Mouse (Mus musculus): ENCODE data around the gene Tmeff2. TPM values are rescaled to one million over a fixed set of nuclear protein-coding genes. Genes with fewer than 3 reads are reported as not detected.

The Tmeff2 gene
- 67.1 and 69.8 TPM in 2 replicates for polyA plus RNA-seq (2021; fragmentation: Nextera tagmentation)
- long read RNA-seq, experiment 1, transcript Tmeff2-201 (10 exons, 3,343 nt) = major isoform, 187 of 237 reads
- long read RNA-seq, experiment 1, partial matches to known transcripts = 22 of 237 reads
- long read RNA-seq, experiment 1, other reads (novel, unspliced or antisense) = 27 of 237 reads
- long read RNA-seq, experiment 2, transcript Tmeff2-201 (10 exons, 3,343 nt) = major isoform, 469 of 548 reads
- long read RNA-seq, experiment 2, partial matches to known transcripts = 10 of 548 reads
- long read RNA-seq, experiment 2, other reads (novel, unspliced or antisense) = 68 of 548 reads

GRCm38 (mm10) chr1:50900386-50900785 is at the start of gene Tmeff2:
Gene Tmeff2, plus strand, starts transcription at chr1:50900647.

Small RNAs within 50 kb of the gene (microRNA-seq; reads per million reads assigned to microRNA genes)
- gene Gm25736 = not detected

Measured in layer of hippocampus, adult 6 months (tissue).